Mouse (Mus musculus): ENCODE measurements around the gene Esrrg. TPM values are rescaled to one million over a fixed set of nuclear protein-coding genes. Genes with fewer than 3 reads are reported as not detected.
A peak's percentile ranks its signal among the peaks of the same experiment; 100 is the strongest.

The Esrrg gene
- polyA plus RNA-seq, 1 experiment from 2014 or later = 23.5 TPM

DNA sequence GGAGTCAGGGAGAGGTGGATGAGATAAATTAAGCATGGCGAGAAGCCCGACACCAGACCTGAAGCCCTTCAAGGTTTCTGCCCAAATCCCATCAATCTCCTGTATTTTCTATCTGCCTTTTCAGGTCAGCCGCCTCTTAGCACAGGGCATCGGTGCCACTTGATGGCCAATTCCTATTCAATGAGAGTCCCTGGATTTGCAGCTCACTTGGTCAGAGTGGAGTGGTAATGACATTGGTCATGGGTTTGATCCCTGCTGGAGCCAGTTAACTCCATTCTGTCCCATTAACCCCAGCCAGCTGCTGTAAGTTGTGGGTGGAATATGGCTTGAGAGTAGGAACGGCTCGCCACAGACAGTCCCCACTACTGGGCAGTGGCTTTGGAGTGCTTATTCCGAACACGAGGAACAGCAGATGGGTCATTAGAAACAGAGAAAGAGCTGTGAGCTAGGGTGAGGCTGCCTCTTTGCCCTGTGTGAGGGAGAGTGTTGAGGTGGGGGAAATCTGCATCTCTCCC lies 101.9 kb downstream of the Esrrg start:
- H3K4me2 ChIP-seq (ENCODE audit: low read depth, low read length) = no peak overlapping the region
- no peaks in the 10 kb centered on the region for H3K36me3 ChIP-seq (ENCODE audit: control insufficient read depth, insufficient read depth)
- no peaks in the 10 kb centered on the region for H3K27me3 ChIP-seq (ENCODE audit: control insufficient read depth, insufficient read depth, low read length)
- no peak overlapping the region for H3K4me3 ChIP-seq (ENCODE audit: low read length)
- WGBS = 90% methylated on average over 8 of the region's 8 CpGs
- no peak overlapping the region for H3K27ac ChIP-seq (ENCODE audit: low read length)
- H3K9ac ChIP-seq (ENCODE audit: low read length) = no peak overlapping the region
- H3K9me3 ChIP-seq (replicated peaks; ENCODE audit: control insufficient read depth, low read length) = no peaks in the 10 kb centered on the region
- no peak for ATAC-seq (replicated peaks; ENCODE audit: extremely low read depth, insufficient read depth, low FRiP score)
- peaks cover 7% of the 10 kb centered on the region for H3K4me1 ChIP-seq (ENCODE audit: control insufficient read depth, insufficient read depth, low read length)

DNA sequence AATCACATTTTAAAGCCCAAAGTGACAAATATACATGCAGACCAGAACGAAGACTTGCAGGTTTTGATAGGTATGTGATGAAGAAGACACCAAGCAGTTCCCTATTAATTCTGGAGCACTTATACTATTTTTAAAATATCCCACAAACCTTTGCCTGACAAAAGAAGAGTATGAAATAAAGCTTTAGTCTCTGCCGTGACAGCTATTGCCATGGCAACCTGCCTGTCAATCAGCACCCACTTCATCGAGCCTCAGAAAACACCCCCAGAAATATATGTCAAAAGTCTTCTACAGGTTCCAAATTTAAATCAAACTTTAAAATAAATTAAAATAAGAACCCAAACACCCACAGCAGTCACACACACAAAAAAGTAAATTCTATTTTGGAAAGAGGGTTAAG lies 112.4 kb downstream of the Esrrg start:
- Histone ChIP-seq H3K9ac (ENCODE audit: low read length) (no peak overlapping the region), H3K36me3 (ENCODE audit: control insufficient read depth, insufficient read depth) (no peaks in the 10 kb centered on the region), H3K4me3 (ENCODE audit: low read length) (no peak overlapping the region), H3K27me3 (ENCODE audit: control insufficient read depth, insufficient read depth, low read length) (no peaks in the 10 kb centered on the region), H3K9me3 (replicated peaks; ENCODE audit: control insufficient read depth, low read length) (no peaks in the 10 kb centered on the region), H3K4me2 (ENCODE audit: low read depth, low read length) (no peak overlapping the region), H3K4me1 (ENCODE audit: control insufficient read depth, insufficient read depth, low read length) (no peaks in the 10 kb centered on the region), H3K27ac (ENCODE audit: low read length) (no peak overlapping the region)
- ATAC-seq (replicated peaks; ENCODE audit: extremely low read depth, insufficient read depth, low FRiP score) = no peak
- WGBS = 77% methylated on average over 3 of the region's 3 CpGs

DNA sequence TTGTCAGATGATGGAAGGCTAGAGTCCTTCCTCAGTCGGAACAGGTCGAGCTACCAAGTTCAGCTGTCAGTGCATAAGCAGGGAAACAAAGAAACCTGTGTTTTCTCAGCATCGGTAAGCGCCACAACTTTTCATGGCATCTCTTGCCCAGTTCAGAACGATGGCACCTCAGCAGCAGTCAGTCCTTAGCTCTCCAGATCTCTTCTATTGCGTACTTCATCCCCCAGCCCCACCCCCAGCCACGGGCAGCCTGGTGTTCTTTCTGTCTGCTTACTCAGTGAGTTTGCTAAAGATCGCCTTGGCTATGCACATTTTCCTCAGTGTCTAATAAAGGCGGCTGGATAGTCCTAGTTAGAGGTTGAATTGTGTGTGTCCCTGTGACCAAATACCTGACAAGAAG lies 113.4 kb downstream of the Esrrg start:
- Histone ChIP-seq H3K4me3 (ENCODE audit: low read length) (no peak overlapping the region), H3K27me3 (ENCODE audit: control insufficient read depth, insufficient read depth, low read length) (no peaks in the 10 kb centered on the region), H3K4me2 (ENCODE audit: low read depth, low read length) (no peak overlapping the region), H3K4me1 (ENCODE audit: control insufficient read depth, insufficient read depth, low read length) (no peaks in the 10 kb centered on the region), H3K9ac (ENCODE audit: low read length) (no peak overlapping the region), H3K27ac (ENCODE audit: low read length) (no peak overlapping the region), H3K9me3 (replicated peaks; ENCODE audit: control insufficient read depth, low read length) (no peaks in the 10 kb centered on the region), H3K36me3 (ENCODE audit: control insufficient read depth, insufficient read depth) (no peaks in the 10 kb centered on the region)
- ATAC-seq (replicated peaks; ENCODE audit: extremely low read depth, insufficient read depth, low FRiP score) = no peak
- WGBS = 68% methylated on average over 9 of the region's 9 CpGs

DNA sequence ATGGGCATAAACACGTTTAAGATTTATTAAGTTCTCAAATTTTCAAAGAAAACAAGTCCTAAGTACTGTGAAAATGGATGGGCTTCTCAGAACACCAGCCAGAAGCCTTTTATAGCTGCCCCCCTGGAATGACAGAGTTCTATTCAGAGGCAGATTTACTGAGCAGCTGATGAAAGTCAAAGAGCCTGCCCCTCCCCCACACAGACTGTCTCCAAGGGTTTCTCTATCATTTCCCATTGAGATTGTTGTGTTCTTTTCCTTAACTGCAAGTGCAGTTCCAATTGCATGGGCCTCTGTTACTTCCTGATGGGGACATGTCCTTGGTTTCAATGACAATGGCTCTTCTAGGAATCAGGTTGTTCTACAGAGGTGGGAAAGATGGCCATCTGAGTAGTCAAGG lies 116.1 kb downstream of the Esrrg start:
- no peak for ATAC-seq (replicated peaks; ENCODE audit: extremely low read depth, insufficient read depth, low FRiP score)
- H3K36me3 ChIP-seq (ENCODE audit: control insufficient read depth, insufficient read depth) = no peaks in the 10 kb centered on the region
- H3K9ac ChIP-seq (ENCODE audit: low read length) = no peak overlapping the region
- H3K27ac ChIP-seq (ENCODE audit: low read length) = no peak overlapping the region
- H3K4me1 ChIP-seq (ENCODE audit: control insufficient read depth, insufficient read depth, low read length) = no peaks in the 10 kb centered on the region
- no peaks in the 10 kb centered on the region for H3K9me3 ChIP-seq (replicated peaks; ENCODE audit: control insufficient read depth, low read length)
- WGBS = 44% methylated on average over 1 of the region's 1 CpGs
- H3K4me2 ChIP-seq (ENCODE audit: low read depth, low read length) = no peak overlapping the region
- no peak overlapping the region for H3K4me3 ChIP-seq (ENCODE audit: low read length)
- no peaks in the 10 kb centered on the region for H3K27me3 ChIP-seq (ENCODE audit: control insufficient read depth, insufficient read depth, low read length)

DNA sequence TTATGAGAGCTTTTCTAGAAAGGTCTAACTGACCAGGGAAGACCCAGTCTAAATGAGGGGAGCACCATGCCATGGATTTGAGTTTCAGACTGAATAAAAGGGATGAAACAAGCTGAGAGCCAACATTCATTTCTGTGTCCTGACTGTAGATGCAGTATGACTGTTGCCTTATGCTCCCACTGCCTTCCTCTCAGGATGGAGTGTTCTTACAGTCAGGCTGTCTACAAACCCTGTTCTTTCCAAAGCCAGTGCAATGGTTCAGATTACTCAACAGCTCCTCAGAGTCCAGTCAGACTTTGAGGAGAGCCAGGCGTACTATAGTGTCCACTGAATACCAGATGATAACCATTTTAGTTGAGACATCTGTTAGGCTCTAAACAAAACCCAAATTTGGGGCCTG lies 116.8 kb downstream of the Esrrg start:
- Histone ChIP-seq H3K27me3 (ENCODE audit: control insufficient read depth, insufficient read depth, low read length) (no peaks in the 10 kb centered on the region), H3K27ac (ENCODE audit: low read length) (no peak overlapping the region), H3K36me3 (ENCODE audit: control insufficient read depth, insufficient read depth) (no peaks in the 10 kb centered on the region), H3K9me3 (replicated peaks; ENCODE audit: control insufficient read depth, low read length) (no peaks in the 10 kb centered on the region), H3K9ac (ENCODE audit: low read length) (no peak overlapping the region), H3K4me1 (ENCODE audit: control insufficient read depth, insufficient read depth, low read length) (no peaks in the 10 kb centered on the region), H3K4me3 (ENCODE audit: low read length) (no peak overlapping the region), H3K4me2 (ENCODE audit: low read depth, low read length) (no peak overlapping the region)
- WGBS = 76% methylated on average over 1 of the region's 1 CpGs
- ATAC-seq (replicated peaks; ENCODE audit: extremely low read depth, insufficient read depth, low FRiP score) = no peak

DNA sequence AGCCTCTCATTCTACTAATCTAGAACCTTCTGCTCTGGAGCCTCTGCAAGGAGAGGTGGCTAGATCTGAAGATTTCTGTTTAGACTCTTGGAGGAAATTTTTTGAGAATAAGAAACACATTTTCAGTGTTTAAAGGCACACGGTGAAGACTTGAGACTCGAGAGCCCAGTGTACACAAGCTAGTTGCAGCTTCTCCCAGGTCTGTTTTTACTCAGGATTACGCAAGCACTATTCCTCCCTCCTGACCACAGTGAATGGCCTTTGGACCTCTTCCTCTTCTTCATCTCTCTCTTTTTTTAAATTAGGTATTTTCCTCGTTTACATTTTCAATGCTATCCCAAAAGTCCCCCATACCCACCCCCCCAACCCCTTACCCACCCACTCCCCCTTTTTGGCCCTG lies 122.6 kb downstream of the Esrrg start:
- no peaks in the 10 kb centered on the region for H3K36me3 ChIP-seq (ENCODE audit: control insufficient read depth, insufficient read depth)
- no peak for ATAC-seq (replicated peaks; ENCODE audit: extremely low read depth, insufficient read depth, low FRiP score)
- no peak overlapping the region for H3K27ac ChIP-seq (ENCODE audit: low read length)
- no peak overlapping the region for H3K4me3 ChIP-seq (ENCODE audit: low read length)
- no peak overlapping the region for H3K9ac ChIP-seq (ENCODE audit: low read length)
- no peaks in the 10 kb centered on the region for H3K4me1 ChIP-seq (ENCODE audit: control insufficient read depth, insufficient read depth, low read length)
- no peaks in the 10 kb centered on the region for H3K9me3 ChIP-seq (replicated peaks; ENCODE audit: control insufficient read depth, low read length)
- H3K4me2 ChIP-seq (ENCODE audit: low read depth, low read length) = no peak overlapping the region
- H3K27me3 ChIP-seq (ENCODE audit: control insufficient read depth, insufficient read depth, low read length) = no peaks in the 10 kb centered on the region
- 85% methylated on average over 4 of the region's 4 CpGs for WGBS

DNA sequence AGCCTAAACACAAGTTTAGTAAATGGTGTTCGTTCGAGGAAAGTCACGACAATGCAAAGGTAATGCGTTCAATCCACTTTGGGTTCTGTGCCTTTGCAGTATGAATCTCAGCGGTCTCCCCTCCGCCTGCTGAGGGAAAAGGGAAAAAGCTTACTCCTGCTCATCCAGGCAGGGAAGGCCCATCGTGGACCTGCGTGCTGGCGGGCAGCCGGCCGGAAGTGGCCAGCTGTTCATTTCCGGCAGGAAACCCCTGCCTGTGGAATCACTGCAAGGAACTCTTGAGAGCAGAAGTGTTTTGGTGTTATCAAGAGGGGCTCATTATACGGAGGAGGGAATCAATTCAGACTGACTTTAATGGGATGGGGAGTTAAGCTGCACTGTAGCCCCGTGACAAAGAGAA lies 127.9 kb downstream of the Esrrg start:
- Histone ChIP-seq H3K4me2 (ENCODE audit: low read depth, low read length) (no peak overlapping the region), H3K27ac (ENCODE audit: low read length) (no peak overlapping the region), H3K9me3 (replicated peaks; ENCODE audit: control insufficient read depth, low read length) (no peaks in the 10 kb centered on the region), H3K27me3 (ENCODE audit: control insufficient read depth, insufficient read depth, low read length) (no peaks in the 10 kb centered on the region), H3K4me3 (ENCODE audit: low read length) (no peak overlapping the region), H3K9ac (ENCODE audit: low read length) (no peak overlapping the region), H3K36me3 (ENCODE audit: control insufficient read depth, insufficient read depth) (no peaks in the 10 kb centered on the region), H3K4me1 (ENCODE audit: control insufficient read depth, insufficient read depth, low read length) (peaks cover 14% of the 10 kb centered on the region)
- ATAC-seq (replicated peaks; ENCODE audit: extremely low read depth, insufficient read depth, low FRiP score) = no peak
- 55% methylated on average over 14 of the region's 14 CpGs for WGBS

DNA sequence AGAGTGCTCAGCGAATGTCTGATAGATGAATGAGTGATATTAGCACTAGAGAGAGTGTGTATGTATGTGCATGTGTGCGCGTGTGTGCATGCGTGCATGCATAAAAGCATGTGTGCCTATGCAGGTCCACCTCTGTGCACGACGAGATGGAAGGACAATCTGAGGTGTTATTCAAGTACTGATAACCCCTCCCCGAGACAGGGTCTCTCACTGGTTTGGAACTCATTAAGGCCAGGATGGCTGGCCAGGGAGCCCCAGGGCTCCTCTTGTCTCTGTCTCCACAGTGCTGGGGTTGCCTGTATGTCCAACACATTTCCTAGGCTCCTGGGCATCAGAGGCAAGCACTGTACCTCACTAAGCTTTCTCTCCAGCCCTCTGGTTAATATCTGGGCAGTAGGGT lies 128.7 kb downstream of the Esrrg start:
- 55% methylated on average over 7 of the region's 7 CpGs for WGBS
- peaks cover 14% of the 10 kb centered on the region for H3K4me1 ChIP-seq (ENCODE audit: control insufficient read depth, insufficient read depth, low read length)
- H3K4me3 ChIP-seq (ENCODE audit: low read length) = no peak overlapping the region
- H3K4me2 ChIP-seq (ENCODE audit: low read depth, low read length) = no peak overlapping the region
- no peak overlapping the region for H3K27ac ChIP-seq (ENCODE audit: low read length)
- ATAC-seq (replicated peaks; ENCODE audit: extremely low read depth, insufficient read depth, low FRiP score) = no peak
- no peak overlapping the region for H3K9ac ChIP-seq (ENCODE audit: low read length)
- no peaks in the 10 kb centered on the region for H3K27me3 ChIP-seq (ENCODE audit: control insufficient read depth, insufficient read depth, low read length)
- no peaks in the 10 kb centered on the region for H3K9me3 ChIP-seq (replicated peaks; ENCODE audit: control insufficient read depth, low read length)
- H3K36me3 ChIP-seq (ENCODE audit: control insufficient read depth, insufficient read depth) = no peaks in the 10 kb centered on the region

DNA sequence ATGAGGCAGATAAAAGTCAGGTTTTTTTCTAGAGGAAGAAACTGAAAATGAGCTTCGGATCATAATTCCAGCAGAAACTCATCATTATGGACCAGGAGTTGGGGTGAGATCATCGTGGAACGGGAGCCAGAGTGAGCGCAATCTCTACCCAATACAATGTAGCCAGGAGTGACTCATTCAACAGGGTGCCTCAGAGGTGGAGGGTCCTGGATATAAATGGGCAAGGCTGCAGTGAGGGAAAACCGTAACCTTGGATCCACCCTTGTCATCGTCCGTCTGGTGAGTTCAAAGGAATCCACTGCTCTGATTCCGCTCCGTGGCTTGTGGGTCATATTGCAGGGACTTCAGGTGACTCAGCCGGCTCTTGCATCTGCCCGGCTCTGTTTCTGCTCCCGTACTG lies 131.9 kb downstream of the Esrrg start:
- H3K36me3 ChIP-seq (ENCODE audit: control insufficient read depth, insufficient read depth) = no peaks in the 10 kb centered on the region
- 0 out of 2 replicates have a peak overlapping the region, but pooled peaks have one; percentile 29 for H3K4me2 ChIP-seq (ENCODE audit: low read depth, low read length)
- WGBS = 40% methylated on average over 12 of the region's 12 CpGs
- no peak overlapping the region for H3K27ac ChIP-seq (ENCODE audit: low read length)
- no peak overlapping the region for H3K9ac ChIP-seq (ENCODE audit: low read length)
- peaks cover 14% of the 10 kb centered on the region for H3K4me1 ChIP-seq (ENCODE audit: control insufficient read depth, insufficient read depth, low read length)
- H3K9me3 ChIP-seq (replicated peaks; ENCODE audit: control insufficient read depth, low read length) = no peaks in the 10 kb centered on the region; the same call in 1 of the 2 replicates
- no peaks in the 10 kb centered on the region for H3K27me3 ChIP-seq (ENCODE audit: control insufficient read depth, insufficient read depth, low read length)
- H3K4me3 ChIP-seq (ENCODE audit: low read length) = no peak overlapping the region
- no peak for ATAC-seq (replicated peaks; ENCODE audit: extremely low read depth, insufficient read depth, low FRiP score)

DNA sequence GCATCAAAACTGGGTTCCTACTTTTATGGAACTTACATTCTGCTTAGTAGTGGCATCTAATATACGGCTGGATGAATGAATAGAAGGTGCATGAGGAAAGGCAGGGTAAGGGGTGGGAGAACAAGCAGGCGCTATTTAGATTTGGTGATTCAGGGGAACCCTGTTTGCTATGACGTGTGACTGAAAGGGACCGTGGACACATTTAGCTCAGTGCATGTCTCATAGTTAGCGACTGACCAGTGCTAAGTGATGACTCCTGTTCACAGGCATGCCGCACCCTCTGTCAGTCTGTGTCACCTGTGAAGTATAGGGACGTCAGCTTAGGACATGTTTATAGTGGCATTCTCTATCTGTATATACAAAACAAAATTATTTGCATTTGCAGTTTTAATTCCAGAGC lies 132.7 kb downstream of the Esrrg start:
- Histone ChIP-seq H3K9me3 (replicated peaks; ENCODE audit: control insufficient read depth, low read length) (no peaks in the 10 kb centered on the region; the same call in 1 of the 2 replicates), H3K4me1 (ENCODE audit: control insufficient read depth, insufficient read depth, low read length) (peaks cover 14% of the 10 kb centered on the region), H3K27me3 (ENCODE audit: control insufficient read depth, insufficient read depth, low read length) (no peaks in the 10 kb centered on the region), H3K36me3 (ENCODE audit: control insufficient read depth, insufficient read depth) (no peaks in the 10 kb centered on the region), H3K4me3 (ENCODE audit: low read length) (no peak overlapping the region), H3K27ac (ENCODE audit: low read length) (no peak overlapping the region), H3K9ac (ENCODE audit: low read length) (no peak overlapping the region), H3K4me2 (ENCODE audit: low read depth, low read length) (no peak overlapping the region)
- WGBS = 65% methylated on average over 7 of the region's 7 CpGs
- no peak for ATAC-seq (replicated peaks; ENCODE audit: extremely low read depth, insufficient read depth, low FRiP score)

All from heart, embryonic 16.5 days (tissue).